Mouse (Mus musculus) limb, embryonic 11.5 days (tissue): ENCODE measurements around the gene Shld2. TPM values are rescaled to one million over a fixed set of nuclear protein-coding genes. Genes with fewer than 3 reads are reported as not detected.

Experiments
- ATAC-seq: fragments of 200-750 bp; cut with Nextera tagmentation; 2 replicates; pipeline ENCODE4 v1.8.0; 2017; ENCODE audit warnings: low read depth; ENCODE audit not compliant: insufficient number of reproducible peaks, low FRiP score, low TSS enrichment
- DNase-seq: peaks from one replicate; pipeline ENCODE4 v3.0.0-alpha.2; 2015; ENCODE audit warnings: low spot score
- H3K27ac ChIP-seq: fragments of 300-500 bp; sonication (generic); replicated peaks from 2 replicates; pipeline ENCODE4 v1.5.1; 2014; ENCODE audit warnings: low read depth, mild to moderate bottlenecking, low read length
- H3K27me3 ChIP-seq: fragments of 300-500 bp; sonication (generic); 2 replicates; pipeline ENCODE4 v1.6.1; 2014; ENCODE audit warnings: mild to moderate bottlenecking, low read length, mixed read lengths; ENCODE audit not compliant: control insufficient read depth, insufficient read depth
- H3K36me3 ChIP-seq: fragments of 300-500 bp; sonication (generic); 2 replicates; pipeline ENCODE4 v1.6.1; 2014; ENCODE audit warnings: mild to moderate bottlenecking, low read length, moderate library complexity, mixed read lengths; ENCODE audit not compliant: control insufficient read depth, insufficient read depth
- H3K4me1 ChIP-seq: fragments of 300-500 bp; sonication (generic); 2 replicates; pipeline ENCODE4 v1.6.1; 2014; ENCODE audit warnings: low read length, mixed read lengths; ENCODE audit not compliant: control insufficient read depth, insufficient read depth
- H3K4me2 ChIP-seq: fragments of 300-500 bp; sonication (generic); 2 replicates; pipeline ENCODE4 v1.6.1; 2014; ENCODE audit warnings: low read depth, mild to moderate bottlenecking, moderate library complexity; ENCODE audit not compliant: severe bottlenecking
- H3K4me3 ChIP-seq: fragments of 300-500 bp; sonication (generic); 2 replicates; pipeline ENCODE4 v1.5.1; 2014; ENCODE audit warnings: low read depth, low read length
- H3K9ac ChIP-seq: fragments of 300-500 bp; sonication (generic); 2 replicates; pipeline ENCODE4 v1.6.1; 2014; ENCODE audit warnings: mild to moderate bottlenecking, low read length
- H3K9me3 ChIP-seq: fragments of 300-500 bp; sonication (generic); 2 replicates; pipeline ENCODE4 v1.6.1; 2016; ENCODE audit warnings: low read length; ENCODE audit not compliant: control insufficient read depth
- WGBS: fragments of 180-500 bp; shearing (Covaris S2); extraction: QIAGEN DNeasy Blood & Tissue Kit; methylation state at CpG from one replicate; pipeline ENCODE4 v1.1.7; 2014; 5-methylcytosine and 5-hydroxymethylcytosine counted together
- polyA plus RNA-seq: library from polyadenylated mRNA; unstranded; fragments of >200 nt; fragmentation: Nextera tagmentation; extraction: Ambion mirVana; gene quantifications from 2 replicates; pipeline ENCODE4 v1.2.1, GENCODE M21; 2014

The Shld2 gene
- polyA plus RNA-seq, 1 experiment from 2014 or later, result 12.7 TPM

GRCm38 (mm10) chr14:34303265-34303680 lies 7.0 kb downstream of the Shld2 start:
- WGBS, result 23% methylated on average over 5 of the region's 5 CpGs
- H3K27me3 ChIP-seq, result no peaks in the 10 kb centered on the region
- ATAC-seq (no peak), DNase-seq (no peak)
- H3K9me3 ChIP-seq, result no peaks in the 10 kb centered on the region
- H3K4me3 ChIP-seq, result no peak overlapping the region
- no peaks in the 10 kb centered on the region for H3K4me1 ChIP-seq
- no peaks in the 10 kb centered on the region for H3K36me3 ChIP-seq
- no peak overlapping the region for H3K4me2 ChIP-seq
- no peak overlapping the region for H3K27ac ChIP-seq
- H3K9ac ChIP-seq, result no peak overlapping the region

DNA sequence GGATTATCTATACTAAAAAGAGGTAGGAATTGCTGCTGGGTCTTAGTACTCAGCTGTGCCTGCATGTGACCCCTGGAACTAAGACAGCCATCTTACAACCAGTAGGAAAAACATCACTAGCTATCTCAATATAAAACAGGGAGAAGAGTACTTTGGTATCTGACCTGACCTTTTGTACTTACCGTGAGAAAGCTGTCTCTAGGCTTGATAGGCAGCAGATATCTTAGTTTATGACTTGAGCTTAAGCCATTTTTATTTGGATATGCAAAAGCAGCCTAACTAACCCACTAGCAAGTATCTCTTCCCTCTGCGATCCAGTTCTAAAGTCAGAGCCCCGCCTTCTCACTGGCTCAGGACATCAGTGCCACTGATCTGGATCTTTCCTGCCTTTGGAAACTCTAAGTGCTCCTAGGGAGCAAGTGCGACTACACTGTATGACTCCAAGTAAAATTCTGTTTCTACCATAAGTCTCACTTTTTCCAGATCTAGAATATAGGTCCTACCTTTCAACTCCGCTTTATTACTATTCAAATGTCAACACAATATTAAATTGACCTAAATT lies 7.5 kb downstream of the Shld2 start:
- Histone ChIP-seq H3K27me3 (no peaks in the 10 kb centered on the region), H3K27ac (no peak overlapping the region), H3K9me3 (no peaks in the 10 kb centered on the region), H3K4me1 (no peaks in the 10 kb centered on the region), H3K36me3 (no peaks in the 10 kb centered on the region), H3K9ac (no peak overlapping the region), H3K4me2 (no peak overlapping the region), H3K4me3 (no peak overlapping the region)
- ATAC-seq (no peak), DNase-seq (no peak)
- WGBS, result 68% methylated on average over 5 of the region's 5 CpGs

DNA sequence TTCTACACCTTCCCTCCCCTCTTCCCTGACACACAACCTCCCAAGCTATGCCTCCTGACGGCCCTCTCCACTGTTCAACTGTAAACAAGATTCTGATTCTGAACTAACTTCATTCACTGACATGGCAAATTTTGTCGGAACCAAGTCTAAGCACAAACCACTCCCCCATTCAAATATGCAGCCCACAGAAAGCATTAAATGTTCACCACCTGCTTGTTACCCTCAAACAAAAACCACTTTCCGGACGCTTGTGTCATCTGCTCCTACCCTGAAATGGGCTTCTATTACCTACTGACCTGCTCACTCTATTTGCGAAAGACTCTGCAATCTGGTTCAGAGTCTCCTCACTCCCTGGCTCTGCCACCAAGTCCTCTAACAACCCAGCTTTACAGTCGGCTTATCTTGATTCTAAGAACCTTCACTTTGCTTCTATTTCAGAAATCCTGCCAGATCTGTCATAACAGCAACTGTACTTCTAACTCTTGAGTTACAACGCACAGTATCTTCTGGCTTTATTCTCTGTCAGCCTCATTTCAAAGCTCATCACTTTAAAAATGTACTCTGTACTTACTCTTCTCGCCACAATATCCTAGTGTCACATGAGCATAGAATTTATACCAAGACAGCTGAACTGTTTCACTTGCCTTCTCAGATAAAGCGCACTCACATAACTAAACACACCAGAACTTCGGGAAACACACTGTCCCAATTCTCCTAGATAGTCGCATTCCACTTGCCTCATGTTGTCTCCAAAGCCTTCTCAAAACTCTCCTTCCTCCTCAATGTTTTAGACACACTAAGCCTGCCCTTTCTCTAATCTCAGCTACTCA lies 11.2 kb downstream of the Shld2 start:
- WGBS, result 80% methylated on average over 11 of the region's 11 CpGs
- H3K27ac ChIP-seq, result no peak overlapping the region
- H3K9ac ChIP-seq, result no peak overlapping the region
- no peak overlapping the region for H3K4me3 ChIP-seq
- no peaks in the 10 kb centered on the region for H3K36me3 ChIP-seq
- DNase-seq, result no peak
- no peaks in the 10 kb centered on the region for H3K9me3 ChIP-seq
- no peaks in the 10 kb centered on the region for H3K4me1 ChIP-seq
- no peaks in the 10 kb centered on the region for H3K27me3 ChIP-seq
- ATAC-seq, result no peak
- H3K4me2 ChIP-seq, result no peak overlapping the region

DNA sequence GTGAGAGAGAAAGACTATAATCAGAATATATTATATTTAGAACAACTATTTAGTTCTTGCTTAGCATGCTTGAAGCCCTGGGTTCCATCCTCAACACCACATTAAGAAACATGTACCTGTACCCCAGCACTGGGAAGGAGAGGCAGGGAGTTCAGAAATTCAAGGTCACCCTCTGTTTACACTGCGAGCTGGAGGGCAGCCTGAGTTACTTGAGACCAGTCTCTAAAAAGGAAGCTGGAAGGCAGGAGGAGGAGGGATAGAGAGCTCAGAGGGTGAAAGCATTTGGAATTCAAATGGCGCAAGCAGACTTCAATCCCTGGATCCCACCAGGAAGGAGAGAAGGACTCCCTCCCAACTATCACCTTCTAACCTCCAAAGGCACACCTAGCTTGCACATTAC lies 12.7 kb downstream of the Shld2 start:
- H3K27me3 ChIP-seq, result no peaks in the 10 kb centered on the region
- no peaks in the 10 kb centered on the region for H3K4me1 ChIP-seq
- WGBS, result 55% methylated on average over 2 of the region's 2 CpGs
- no peak overlapping the region for H3K4me3 ChIP-seq
- ATAC-seq (no peak), DNase-seq (no peak)
- H3K9ac ChIP-seq, result no peak overlapping the region
- no peak overlapping the region for H3K27ac ChIP-seq
- no peaks in the 10 kb centered on the region for H3K9me3 ChIP-seq
- H3K36me3 ChIP-seq, result no peaks in the 10 kb centered on the region
- H3K4me2 ChIP-seq, result no peak overlapping the region

DNA sequence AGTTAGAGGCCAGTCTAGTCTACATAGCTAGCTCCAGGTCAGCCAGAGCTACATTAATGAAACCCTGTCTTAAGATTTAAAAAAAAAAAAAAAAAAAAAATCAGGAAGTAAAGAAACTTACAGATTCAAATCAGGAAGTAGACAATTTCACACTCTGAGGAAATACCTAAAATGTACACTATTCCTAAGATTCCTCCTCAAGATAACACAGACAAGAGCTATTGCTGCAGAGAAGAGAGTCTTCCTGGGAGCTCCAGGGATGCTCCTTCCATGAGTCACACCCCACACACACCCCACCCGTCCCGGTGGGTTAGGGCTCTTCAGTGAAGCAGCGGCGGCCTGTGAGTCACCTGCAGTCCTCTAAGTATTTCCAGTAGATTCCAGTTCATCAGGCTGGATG lies 13.3 kb downstream of the Shld2 start:
- 68% methylated on average over 4 of the region's 4 CpGs for WGBS
- no peak for ATAC-seq
- no peaks in the 10 kb centered on the region for H3K4me1 ChIP-seq
- no peak overlapping the region for H3K4me2 ChIP-seq
- DNase-seq, result no peak
- H3K36me3 ChIP-seq, result no peaks in the 10 kb centered on the region
- H3K9ac ChIP-seq, result no peak overlapping the region
- no peak overlapping the region for H3K4me3 ChIP-seq
- H3K27ac ChIP-seq, result no peak overlapping the region
- no peaks in the 10 kb centered on the region for H3K27me3 ChIP-seq
- H3K9me3 ChIP-seq, result no peaks in the 10 kb centered on the region

DNA sequence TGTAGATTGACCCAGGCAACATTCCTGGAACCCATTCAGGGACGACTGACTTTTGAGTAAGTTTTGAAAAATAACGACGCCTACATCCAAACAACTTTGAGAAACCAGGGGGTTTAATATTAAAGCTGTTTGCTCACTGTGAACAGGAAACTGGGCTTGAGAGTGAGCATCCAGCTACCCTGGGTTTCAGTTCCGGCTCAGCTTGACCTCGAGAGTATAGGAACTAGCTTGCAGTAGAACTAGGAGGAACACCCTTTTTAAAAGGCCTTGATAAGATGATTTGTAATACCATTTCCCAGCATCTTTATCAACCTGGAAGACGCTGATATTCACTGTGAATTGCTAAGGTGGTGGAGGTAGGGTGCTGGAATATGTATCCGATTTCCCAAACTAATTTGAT lies 13.9 kb downstream of the Shld2 start:
- no peaks in the 10 kb centered on the region for H3K27me3 ChIP-seq
- H3K4me2 ChIP-seq, result no peak overlapping the region
- no peaks in the 10 kb centered on the region for H3K4me1 ChIP-seq
- no peak for ATAC-seq
- no peaks in the 10 kb centered on the region for H3K9me3 ChIP-seq
- WGBS, result 82% methylated on average over 7 of the region's 7 CpGs
- H3K4me3 ChIP-seq, result no peak overlapping the region
- H3K9ac ChIP-seq, result no peak overlapping the region
- DNase-seq, result no peak
- H3K27ac ChIP-seq, result no peak overlapping the region
- no peaks in the 10 kb centered on the region for H3K36me3 ChIP-seq

GRCm38 (mm10) chr14:34293641-34294040 lies 16.7 kb downstream of the Shld2 start:
- H3K4me3 ChIP-seq, result no peak overlapping the region
- H3K9me3 ChIP-seq, result no peaks in the 10 kb centered on the region
- no peaks in the 10 kb centered on the region for H3K27me3 ChIP-seq
- H3K36me3 ChIP-seq, result no peaks in the 10 kb centered on the region
- no peak overlapping the region for H3K27ac ChIP-seq
- DNase-seq, result no peak
- ATAC-seq, result no peak
- H3K4me1 ChIP-seq, result no peaks in the 10 kb centered on the region
- H3K4me2 ChIP-seq, result no peak overlapping the region
- no peak overlapping the region for H3K9ac ChIP-seq
- WGBS, result 83% methylated on average over 3 of the region's 3 CpGs

DNA sequence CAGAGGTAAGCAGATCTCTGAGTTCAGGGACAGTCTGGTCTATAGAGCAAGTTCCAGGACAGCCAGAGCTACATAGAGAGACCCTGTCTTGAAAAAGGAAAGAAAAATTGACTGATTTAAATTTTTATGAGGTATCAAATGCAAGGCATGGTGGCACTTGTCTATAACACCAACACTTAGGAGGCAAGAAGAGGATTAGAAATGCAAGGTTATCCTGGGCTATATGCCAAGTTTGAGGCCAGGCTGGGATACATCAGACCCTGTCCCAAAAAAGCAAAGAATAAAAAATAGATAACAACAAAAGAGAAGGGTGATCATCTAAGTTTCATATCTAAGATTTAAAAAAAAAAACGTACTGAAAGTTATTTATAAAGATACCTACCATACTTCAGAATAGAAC lies 20.1 kb downstream of the Shld2 start:
- H3K36me3 ChIP-seq, result no peaks in the 10 kb centered on the region
- no peaks in the 10 kb centered on the region for H3K9me3 ChIP-seq
- H3K4me3 ChIP-seq, result no peak overlapping the region
- H3K27me3 ChIP-seq, result no peaks in the 10 kb centered on the region
- no peaks in the 10 kb centered on the region for H3K4me1 ChIP-seq
- WGBS, result 52% methylated on average over 1 of the region's 1 CpGs
- no peak overlapping the region for H3K27ac ChIP-seq
- DNase-seq (no peak), ATAC-seq (no peak)
- H3K9ac ChIP-seq, result no peak overlapping the region
- no peak overlapping the region for H3K4me2 ChIP-seq
